In genomic region chr11:48746503-48746902, GRCm38 (mm10) we compare ENCODE assay signal across 21 mouse cellular contexts. TPM values are rescaled to one million over a fixed set of nuclear protein-coding genes. Genes with fewer than 3 reads are reported as not detected.
A peak's percentile ranks its signal among the peaks of the same experiment; 100 is the strongest.
DNase-seq lines count a peak whose midpoint lies in the region; ATAC-seq and TF ChIP-seq lines count a peak whose summit lies in the region.
"Had no signal": no experiment of that assay in that cellular context is flagged by ENCODE, and none has a peak within 500 bp of the region (broad histone marks: within the 10 kb centered on the region; RNA-seq: fewer than 3 reads in every experiment).

No protein-coding gene starts in this region.

- H3K4me2 ChIP-seq in lung, postnatal 0 days (replicated peaks; ENCODE audit: low read depth, low read length), result no peak overlapping the region
- H3K4me2 ChIP-seq: embryonic facial prominence, embryonic 12.5 days; forebrain, embryonic 13.5 days; forebrain, embryonic 15.5 days had no signal

- no peak overlapping the region for H3K4me3 ChIP-seq in lung, postnatal 0 days (ENCODE audit: low read depth, low read length)
- no peak overlapping the region for H3K4me3 ChIP-seq in lung, adult 2 months (replicated peaks; ENCODE audit: extremely low read depth, low read depth, low read length)
- H3K4me3 ChIP-seq: embryonic facial prominence, embryonic 10.5 days; embryonic facial prominence, embryonic 12.5 days; forebrain, embryonic 13.5 days; forebrain, embryonic 15.5 days had no signal

- DNase-seq in lung, postnatal 0 days (ENCODE audit: low spot score), result peak; percentile 53
- DNase-seq in lung, adult 2 months, result no peak
- DNase-seq in lung, postnatal 36 days, result peak; percentile 43
- no peak for DNase-seq in lung, postnatal 4 days
- no peak for DNase-seq in urinary bladder, adult 2 months (ENCODE audit: low spot score)
- DNase-seq: adrenal gland, adult 8-10 months; adrenal gland, postnatal 14 days; adrenal gland, postnatal 36 days; cerebellum, adult 11-12 months; cerebellum, adult 2 months; cerebellum, adult 9-10 months; cerebellum, postnatal 10 days; cerebellum, postnatal 25 days; forebrain, postnatal 0 days had no signal

- no peaks in the 10 kb centered on the region for H3K9me3 ChIP-seq in lung, postnatal 0 days (ENCODE audit: low read length)
- H3K9me3 ChIP-seq: embryonic facial prominence, embryonic 12.5 days; forebrain, embryonic 13.5 days; forebrain, embryonic 15.5 days; G1E had no signal

- peak; percentile 83 for TF ChIP-seq EP300 in lung, postnatal 0 days (IDR thresholded peaks at IDR 0.05)

- peak; percentile 78 for ATAC-seq in lung, postnatal 0 days
- ATAC-seq: activated CD4-positive, CD25-positive, alpha-beta regulatory T cell, adult 4 months; forebrain, embryonic 13.5 days; forebrain, embryonic 15.5 days; forebrain, postnatal 0 days; Patski had no signal

- no peak overlapping the region for H3K27ac ChIP-seq in lung, postnatal 0 days (ENCODE audit: low read length)
- H3K27ac ChIP-seq: embryonic facial prominence, embryonic 10.5 days; embryonic facial prominence, embryonic 12.5 days; forebrain, embryonic 13.5 days; forebrain, embryonic 15.5 days had no signal

- H3K9ac ChIP-seq in lung, postnatal 0 days (replicated peaks; ENCODE audit: low read depth), result no peak overlapping the region
- H3K9ac ChIP-seq: embryonic facial prominence, embryonic 12.5 days; forebrain, embryonic 13.5 days; forebrain, embryonic 15.5 days; forebrain, postnatal 0 days had no signal

- H3K4me1 ChIP-seq in lung, postnatal 0 days (ENCODE audit: insufficient read depth, low read depth, low read length), result no peaks in the 10 kb centered on the region
- no peaks in the 10 kb centered on the region for H3K4me1 ChIP-seq in lung, adult 2 months (ENCODE audit: control insufficient read depth, insufficient read depth, low read length)
- H3K4me1 ChIP-seq: embryonic facial prominence, embryonic 10.5 days; embryonic facial prominence, embryonic 12.5 days; forebrain, embryonic 13.5 days; forebrain, embryonic 15.5 days had no signal

- no peaks in the 10 kb centered on the region for H3K27me3 ChIP-seq in lung, postnatal 0 days (replicated peaks; ENCODE audit: insufficient read depth, low read length)
- H3K27me3 ChIP-seq: embryonic facial prominence, embryonic 12.5 days; forebrain, embryonic 13.5 days; forebrain, embryonic 15.5 days; Patski had no signal

- peak; percentile 47 for TF ChIP-seq CTCF in lung, postnatal 0 days (IDR thresholded peaks at IDR 0.05)
- no peak for TF ChIP-seq CTCF in lung, adult 2 months (IDR thresholded peaks at IDR 0.05; ENCODE audit: insufficient read depth, low read length)

- no peaks in the 10 kb centered on the region for H3K36me3 ChIP-seq in lung, postnatal 0 days (ENCODE audit: insufficient read depth, low read length)
- H3K36me3 ChIP-seq: embryonic facial prominence, embryonic 10.5 days; embryonic facial prominence, embryonic 12.5 days; forebrain, embryonic 15.5 days; G1E had no signal

- WGBS in lung, postnatal 0 days, result 69% methylated on average over 1 of the region's 1 CpGs
- WGBS in lung, adult 2 months, result 68% methylated on average over 1 of the region's 1 CpGs

- no peak for TF ChIP-seq POLR2A in lung, adult 2 months (IDR thresholded peaks at IDR 0.05; ENCODE audit: borderline replicate concordance, extremely low read depth, low read depth, low read length)

RNA-seq across cellular contexts. Expression of gene Rack1, which starts 53.6 kb away (rescaled TPM):
- 404 and 434 TPM in 2 replicates for polyA plus RNA-seq in lung, postnatal 0 days (2015; fragmentation: Nextera tagmentation; extraction: Ambion mirVana)
- 1,286 and 1,489 TPM in 2 replicates for polyA plus RNA-seq in lung, adult 2 months (2012; rRNA removed)
- 1,217 and 1,275 TPM in 2 replicates for polyA plus RNA-seq in urinary bladder, adult 2 months (2012; rRNA removed)

Comparison
In these comparisons a context has a peak if more than half of its experiments do, and no peak if none do; other contexts are left out.
1. DNase-seq: peak in lung, postnatal 0 days (single experiment) and lung, postnatal 36 days (single experiment); none in lung, adult 2 months (single experiment), lung, postnatal 4 days (0 of 2) and urinary bladder, adult 2 months (single experiment).